Mouse (Mus musculus) ovary, postnatal 10 days (tissue): Measurements from ENCODE around the gene Mta2.
A peak's percentile ranks its signal among the peaks of the same experiment; 100 is the strongest.

ENCODE experiments used
- DNase-seq: peaks from one replicate; pipeline ENCODE4 v3.0.0; 2022; ENCODE audit warnings: low spot score

The Mta2 gene

DNA sequence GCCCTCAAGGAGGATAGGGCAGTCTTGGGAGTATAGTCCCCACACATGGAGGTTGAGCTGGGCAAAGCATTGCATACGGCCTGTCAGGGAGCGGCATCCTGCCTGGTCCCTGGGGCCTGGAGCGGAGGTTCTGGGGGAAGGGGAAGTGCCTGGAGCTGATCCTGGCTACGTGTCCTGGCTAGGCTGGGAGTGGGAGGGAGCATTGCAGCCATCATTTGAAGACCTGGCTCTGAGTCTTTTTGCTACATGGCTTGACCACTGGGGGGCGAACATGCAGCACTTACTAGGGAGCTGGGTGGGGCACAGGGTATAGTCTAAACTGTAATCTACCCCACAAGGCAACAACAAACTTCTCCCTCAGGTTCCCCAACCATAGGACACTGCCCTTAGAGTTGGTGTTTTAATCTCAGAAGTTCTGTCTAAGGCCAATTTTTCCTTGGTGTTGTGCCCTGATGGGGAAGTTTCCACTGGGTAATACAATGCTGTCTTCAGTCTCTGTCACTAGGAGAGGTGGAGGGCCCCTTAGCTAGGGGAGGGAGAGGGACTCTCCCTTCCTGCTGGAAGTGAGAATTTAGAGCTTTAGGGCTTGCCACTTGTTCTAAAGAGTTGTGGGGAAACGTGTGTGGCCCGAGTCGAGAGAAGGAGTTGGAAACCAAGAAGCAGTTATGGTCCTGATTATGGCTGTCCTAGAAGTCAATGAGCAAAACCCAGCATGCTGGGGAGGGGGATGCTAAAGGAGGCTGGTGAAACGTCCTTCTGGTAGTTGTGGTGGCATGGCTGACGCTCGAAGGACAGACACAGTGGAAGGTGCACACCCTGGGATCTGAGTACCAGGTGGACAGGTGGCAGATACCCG, 51.3 kb downstream of the Mta2 start:
- peak; percentile 68 for DNase-seq

DNA sequence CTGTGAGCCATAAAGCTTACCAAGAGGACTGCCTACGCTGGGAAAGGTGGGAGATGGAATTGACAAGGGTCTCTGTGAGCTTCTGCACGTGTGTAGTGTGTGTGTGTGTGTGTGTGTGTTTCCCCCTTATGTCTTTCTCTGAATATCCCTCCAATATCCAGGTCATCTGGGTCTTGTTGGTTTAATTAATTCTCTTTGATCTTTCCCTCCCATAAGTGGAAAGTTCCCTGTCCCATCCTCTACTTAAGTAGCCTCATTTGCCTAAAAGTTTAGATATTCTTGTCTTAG, 51.9 kb downstream of the Mta2 start:
- no peak for DNase-seq

DNA sequence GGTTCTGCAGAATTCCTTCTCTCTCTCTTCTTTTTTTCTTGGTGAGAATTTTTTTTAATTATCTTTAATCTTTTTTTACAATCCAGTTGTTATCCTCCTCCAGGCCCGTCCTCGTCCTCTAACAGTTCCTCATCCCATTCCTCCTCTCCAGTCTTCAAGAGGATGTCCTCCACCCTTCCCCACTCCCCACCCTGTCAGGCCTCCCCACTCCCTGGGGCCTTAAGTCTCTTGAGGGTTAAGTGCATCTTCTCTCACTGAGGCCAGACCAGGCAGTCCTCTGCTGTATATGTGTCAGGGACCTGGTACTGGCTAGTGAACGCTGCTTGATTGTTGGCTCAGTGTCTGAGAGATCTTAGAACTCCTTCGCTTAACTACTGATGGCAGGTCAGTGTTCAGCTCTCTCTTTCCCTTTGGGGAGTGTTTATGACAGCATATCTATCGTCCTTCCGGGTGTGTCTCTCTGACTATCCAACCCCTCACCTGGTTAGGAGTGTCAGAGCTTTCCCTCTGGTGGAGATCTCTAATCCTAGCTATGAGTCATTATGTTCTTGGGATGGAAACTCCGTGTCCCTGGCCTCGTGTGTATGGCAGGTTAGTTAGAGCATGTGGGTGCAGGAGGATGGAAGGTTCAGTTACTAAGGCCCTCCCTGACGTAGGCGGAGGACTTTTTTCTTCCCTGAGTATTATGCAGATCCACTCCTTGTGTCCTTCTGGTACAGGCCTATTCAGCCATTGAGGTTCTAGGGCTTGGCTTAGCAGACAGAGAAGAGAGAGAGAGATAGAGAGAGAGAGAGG, 53.3 kb downstream of the Mta2 start:
- DNase-seq, result no peak

DNA sequence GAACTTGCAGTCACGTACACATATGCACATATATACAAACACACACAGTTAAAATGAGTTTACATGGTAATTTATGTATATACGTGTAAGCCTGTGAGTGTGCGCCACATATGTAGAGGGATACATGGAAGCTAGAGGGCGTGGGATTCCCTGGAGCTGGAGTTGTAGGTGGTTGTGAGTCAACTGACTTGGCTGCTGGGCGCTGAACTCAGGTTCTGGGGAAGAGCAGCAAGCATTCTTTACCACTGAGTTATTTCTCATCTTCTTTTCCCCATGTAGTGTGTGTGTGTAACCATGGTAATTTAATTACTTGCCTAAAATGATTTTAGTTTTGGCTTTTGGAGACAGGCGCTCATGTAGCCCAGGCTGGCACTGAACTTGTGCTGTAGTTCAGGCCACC, 54.9 kb downstream of the Mta2 start:
- DNase-seq, result no peak

DNA sequence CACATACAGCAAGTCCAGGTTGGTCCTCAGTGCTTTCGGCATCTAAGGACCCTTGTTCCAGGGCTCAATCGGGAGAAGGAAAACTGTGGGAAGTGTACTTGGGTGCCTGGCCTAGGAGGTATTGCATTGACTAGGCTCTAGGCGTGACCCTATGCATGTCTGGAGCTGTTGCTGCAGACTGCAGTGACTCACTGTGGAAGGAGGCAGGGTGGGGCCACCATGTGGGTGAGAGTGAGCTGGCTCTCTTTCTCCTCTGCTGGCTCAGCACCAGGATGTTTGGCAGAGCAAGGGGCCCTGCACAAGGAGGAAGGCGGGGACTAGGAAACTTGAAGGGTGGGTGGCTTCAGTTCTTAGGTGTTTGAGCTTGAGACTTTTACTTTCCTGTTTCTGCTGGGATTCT, 55.9 kb downstream of the Mta2 start:
- DNase-seq, result no peak

DNA sequence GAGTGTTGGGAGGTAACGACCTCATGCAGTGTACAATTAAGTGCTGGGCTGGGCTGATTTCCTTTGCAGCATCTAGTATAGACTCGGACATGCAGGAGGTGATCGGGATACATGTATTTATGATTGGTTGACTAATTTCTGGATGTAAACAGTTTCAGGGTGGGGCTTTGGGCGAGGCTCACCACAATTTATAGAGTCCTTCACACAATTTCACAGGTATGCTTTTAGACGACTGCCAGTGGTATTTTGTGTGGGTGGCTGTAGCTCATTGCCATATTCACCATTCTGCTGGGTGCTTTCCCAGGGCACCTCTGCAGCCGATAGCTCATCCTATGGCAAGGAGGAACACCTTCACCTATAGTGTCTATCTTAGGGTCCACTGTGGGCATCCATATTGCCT, 56.9 kb downstream of the Mta2 start:
- DNase-seq, result no peak

DNA sequence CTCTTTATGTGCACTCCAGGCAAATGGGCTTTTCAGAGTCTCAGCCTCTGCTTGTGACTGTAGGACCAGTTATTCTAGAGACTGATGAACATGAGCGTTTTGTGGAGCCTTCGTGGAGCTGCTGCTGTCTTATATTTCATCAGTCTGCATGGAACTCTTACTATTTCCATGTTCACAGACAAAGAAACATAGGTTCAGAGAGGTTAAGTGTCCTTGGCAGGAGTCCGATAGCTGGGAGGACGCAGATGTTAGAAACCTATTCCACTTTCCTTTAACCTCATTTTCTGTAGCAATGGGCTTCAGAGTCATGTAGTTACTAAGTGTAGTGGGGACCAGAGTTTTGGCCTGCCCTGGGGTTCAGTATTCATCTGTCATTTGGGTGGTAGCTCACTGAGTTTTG, 57.5 kb downstream of the Mta2 start:
- no peak for DNase-seq
